ENCODE assay signal across 18 mouse cellular contexts in the genomic region with DNA sequence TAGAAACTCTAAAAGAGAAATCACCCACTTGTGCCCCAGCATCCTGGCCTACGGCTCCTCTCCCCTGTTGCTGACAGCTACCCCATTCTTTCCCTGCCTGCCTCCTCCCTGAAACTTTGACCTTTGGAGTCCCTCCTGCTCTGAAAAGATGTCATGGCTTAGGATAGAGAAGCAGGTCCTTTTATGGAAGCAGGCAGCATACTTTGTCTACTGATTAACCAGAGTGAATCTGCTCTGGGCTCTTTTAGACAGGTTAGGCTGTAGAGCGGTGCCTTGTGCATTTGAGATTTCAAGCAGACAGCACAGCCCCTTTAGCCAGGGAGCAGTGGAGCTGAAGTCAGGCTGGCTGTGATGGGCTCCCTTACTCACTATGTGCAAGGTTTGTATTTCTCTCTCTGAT.
DNase-seq lines count a peak whose midpoint lies in the region; ATAC-seq lines count a peak whose summit lies in the region.
"Had no signal": no experiment of that assay in that cellular context is flagged by ENCODE, and none has a peak within 500 bp of the region (broad histone marks: within the 10 kb centered on the region; RNA-seq: fewer than 3 reads in every experiment).

No protein-coding gene starts in this region.

- 0 out of 2 replicates have a peak, but pooled peaks cover 13% of the 10 kb centered on the region for H3K4me1 ChIP-seq in intestine, embryonic 15.5 days (replicated peaks)
- H3K4me1 ChIP-seq in liver, embryonic 15.5 days (replicated peaks) = peaks cover 18% of the 10 kb centered on the region
- no peaks in the 10 kb centered on the region for H3K4me1 ChIP-seq in midbrain, embryonic 15.5 days

- H3K36me3 ChIP-seq in intestine, embryonic 15.5 days = no peaks in the 10 kb centered on the region
- H3K36me3 ChIP-seq in liver, embryonic 15.5 days (replicated peaks) = peaks cover 7% of the 10 kb centered on the region; the same call in 1 of the 2 replicates
- H3K36me3 ChIP-seq in midbrain, embryonic 15.5 days (replicated peaks) = no peaks in the 10 kb centered on the region
- H3K36me3 ChIP-seq: midbrain, embryonic 12.5 days had no signal

- H3K4me3 ChIP-seq in intestine, embryonic 15.5 days (replicated peaks) = no peak overlapping the region
- no peak overlapping the region for H3K4me3 ChIP-seq in liver, embryonic 15.5 days (replicated peaks)
- no peak overlapping the region for H3K4me3 ChIP-seq in midbrain, embryonic 15.5 days
- H3K4me3 ChIP-seq: gastrocnemius, adult 2 months; midbrain, embryonic 12.5 days; myocyte had no signal

- no peaks in the 10 kb centered on the region for H3K9me3 ChIP-seq in intestine, embryonic 15.5 days
- no peaks in the 10 kb centered on the region for H3K9me3 ChIP-seq in liver, embryonic 15.5 days (replicated peaks)
- H3K9me3 ChIP-seq in midbrain, embryonic 15.5 days = no peaks in the 10 kb centered on the region
- H3K9me3 ChIP-seq: G1E; midbrain, embryonic 12.5 days had no signal

- H3K27me3 ChIP-seq in intestine, embryonic 15.5 days (replicated peaks) = no peaks in the 10 kb centered on the region
- no peaks in the 10 kb centered on the region for H3K27me3 ChIP-seq in liver, embryonic 15.5 days
- H3K27me3 ChIP-seq in midbrain, embryonic 15.5 days (replicated peaks) = no peaks in the 10 kb centered on the region
- H3K27me3 ChIP-seq: midbrain, embryonic 12.5 days had no signal

- 0 out of 2 replicates have a peak overlapping the region, but pooled peaks have one; percentile 19 for H3K4me2 ChIP-seq in intestine, embryonic 15.5 days (replicated peaks)
- H3K4me2 ChIP-seq in liver, embryonic 15.5 days = no peak overlapping the region; the same call in 1 of the 2 replicates
- no peak overlapping the region for H3K4me2 ChIP-seq in midbrain, embryonic 15.5 days
- H3K4me2 ChIP-seq: heart, embryonic 11.5 days; midbrain, embryonic 12.5 days had no signal

- H3K9ac ChIP-seq in intestine, embryonic 15.5 days = no peak overlapping the region
- H3K9ac ChIP-seq in liver, embryonic 15.5 days = no peak overlapping the region
- H3K9ac ChIP-seq in midbrain, embryonic 15.5 days = no peak overlapping the region
- H3K9ac ChIP-seq: midbrain, embryonic 12.5 days had no signal

- WGBS in intestine, embryonic 15.5 days = 45% methylated on average over 2 of the region's 2 CpGs
- 61% methylated on average over 2 of the region's 2 CpGs for WGBS in liver, embryonic 15.5 days (ENCODE audit: insufficient replicate concordance)
- 78% methylated on average over 2 of the region's 2 CpGs for WGBS in midbrain, embryonic 15.5 days

- peak; percentile 73 for DNase-seq in kidney, adult 18-20 months
- DNase-seq in kidney, postnatal 14 days = peak; percentile 73
- no peak for DNase-seq in right cerebral cortex, postnatal 36 days (ENCODE audit: low spot score in 2 of 2)
- DNase-seq: adrenal gland, postnatal 14 days; cerebellum, postnatal 10 days; gastrocnemius, adult 2 months; lung, adult 2 months; lung, postnatal 4 days; right cerebral cortex, adult 18-20 months had no signal

- no peak overlapping the region for H3K27ac ChIP-seq in intestine, embryonic 15.5 days
- H3K27ac ChIP-seq in liver, embryonic 15.5 days (replicated peaks) = no peak overlapping the region
- H3K27ac ChIP-seq in midbrain, embryonic 15.5 days = no peak overlapping the region
- H3K27ac ChIP-seq: gastrocnemius, adult 2 months; midbrain, embryonic 12.5 days had no signal

- ATAC-seq in intestine, embryonic 15.5 days = peak; percentile 91
- peak; percentile 74 for ATAC-seq in liver, embryonic 15.5 days (ENCODE audit: insufficient read depth)
- ATAC-seq in granulocyte monocyte progenitor cell, adult 5-6 weeks (replicated peaks; ENCODE audit: poor library complexity, severe bottlenecking) = no peak
- ATAC-seq in midbrain, embryonic 15.5 days (replicated peaks) = no peak
- ATAC-seq: forebrain, embryonic 14.5 days had no signal

Comparison
In these comparisons a context has a peak if more than half of its experiments do, and no peak if none do; other contexts are left out.
1. ATAC-seq: peak in intestine, embryonic 15.5 days (single experiment) and liver, embryonic 15.5 days (single experiment); none in granulocyte monocyte progenitor cell, adult 5-6 weeks (single experiment) and midbrain, embryonic 15.5 days (single experiment).
2. DNase-seq: peak in kidney, adult 18-20 months (single experiment) and kidney, postnatal 14 days (single experiment); none in right cerebral cortex, postnatal 36 days (0 of 2).